Mouse (Mus musculus) right cerebral cortex, adult 18-20 months (tissue): ENCODE data around the gene Olfr247.
"Not testable (repeated sequence)": the region's sequence is repeated elsewhere in the genome, so short reads cannot be mapped to it uniquely, and the experiment has no call there.

Source experiments
- DNase-seq: peaks from one replicate; pipeline ENCODE4 v3.0.0; 2022; ENCODE audit warnings: mixed read lengths

Olfr247 gene

DNA sequence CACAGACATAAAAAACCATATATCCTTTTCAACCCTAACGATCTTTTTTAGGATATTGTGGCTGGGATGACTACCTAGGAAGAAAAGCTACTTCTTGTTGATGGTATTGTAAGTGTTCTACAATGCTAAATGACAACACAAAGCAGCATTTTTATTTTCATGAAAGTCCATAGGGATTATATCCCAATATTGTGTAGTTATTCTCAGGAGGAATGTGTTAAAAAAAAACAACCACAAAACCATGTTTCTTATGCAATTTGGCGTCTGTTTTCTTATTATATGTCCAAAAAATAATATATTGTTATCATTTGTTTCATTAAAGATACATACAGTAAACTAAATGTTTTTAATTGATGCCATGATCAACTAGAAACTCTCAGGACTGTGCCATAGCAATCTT is at the start of gene Olfr247:
TSS of gene Olfr247 (minus strand) at position 101 of the 400 bp plus-strand sequence.
- not testable (repeated sequence) for DNase-seq

- DNase-seq: no peak
Measured at GRCm38 (mm10) chr10:130012321-130012720, 36.4 kb upstream of the Olfr247 start, which contains the start of gene Olfr820. Olfr820 (plus strand) TSS chr10:130012621.

DNA sequence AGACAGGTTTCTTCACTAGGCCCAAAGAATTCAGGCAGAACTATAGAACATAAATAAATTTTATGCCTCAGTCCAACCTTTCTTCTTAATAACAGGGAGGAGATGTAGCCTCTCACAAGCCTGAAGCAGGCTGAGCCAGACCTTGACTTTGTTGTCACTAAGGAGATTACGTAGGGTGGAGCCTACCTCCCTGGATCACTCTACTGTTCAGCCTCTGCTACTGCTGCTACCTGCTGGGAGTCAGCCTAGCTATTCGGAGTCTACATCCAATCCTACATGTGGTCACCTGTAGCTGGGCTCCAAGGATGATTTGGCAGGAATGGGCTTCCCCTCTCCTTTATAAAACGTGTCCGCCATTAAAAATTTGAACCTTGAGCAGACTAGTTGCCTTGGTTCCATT is 29.4 kb upstream of the Olfr247 start:
- DNase-seq: not testable (repeated sequence)

DNA sequence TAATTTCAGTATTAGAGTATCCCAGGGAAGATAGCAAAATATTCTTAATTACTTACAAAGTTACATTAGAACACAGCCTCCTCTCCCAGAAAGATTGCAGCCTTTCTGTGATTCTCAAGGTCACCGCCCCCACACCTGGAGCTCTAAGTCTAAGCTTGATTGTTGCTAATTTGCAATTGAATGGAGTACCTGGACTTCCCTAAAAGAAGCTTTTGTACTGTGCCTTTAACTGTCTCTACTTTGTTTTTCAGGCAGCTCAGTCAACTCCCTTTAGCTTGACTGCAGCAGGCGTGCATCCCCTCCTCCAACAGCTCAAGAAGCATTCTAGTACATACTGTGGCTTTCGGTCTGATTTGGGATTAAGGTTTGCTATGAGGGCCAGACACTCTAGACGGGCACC is 28.2 kb upstream of the Olfr247 start:
- not testable (repeated sequence) for DNase-seq

DNA sequence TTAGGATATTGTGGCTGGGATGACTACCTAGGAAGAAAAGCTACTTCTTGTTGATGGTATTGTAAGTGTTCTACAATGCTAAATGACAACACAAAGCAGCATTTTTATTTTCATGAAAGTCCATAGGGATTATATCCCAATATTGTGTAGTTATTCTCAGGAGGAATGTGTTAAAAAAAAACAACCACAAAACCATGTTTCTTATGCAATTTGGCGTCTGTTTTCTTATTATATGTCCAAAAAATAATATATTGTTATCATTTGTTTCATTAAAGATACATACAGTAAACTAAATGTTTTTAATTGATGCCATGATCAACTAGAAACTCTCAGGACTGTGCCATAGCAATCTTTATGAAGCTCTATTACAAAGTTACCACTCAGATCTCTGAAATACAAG is 9.0 kb upstream of the Olfr247 start, which contains the start of gene Gm10310:
TSS of gene Gm10310 (minus strand) at position 101 of the 400 bp plus-strand sequence.
- DNase-seq: not testable (repeated sequence)

- DNase-seq: not testable (repeated sequence)
Measured at GRCm38 (mm10) chr10:129981867-129982266, 5.9 kb upstream of the Olfr247 start.

GRCm38 (mm10) chr10:129972994-129973393 is 2.9 kb downstream of the Olfr247 start:
- DNase-seq: not testable (repeated sequence)

DNA sequence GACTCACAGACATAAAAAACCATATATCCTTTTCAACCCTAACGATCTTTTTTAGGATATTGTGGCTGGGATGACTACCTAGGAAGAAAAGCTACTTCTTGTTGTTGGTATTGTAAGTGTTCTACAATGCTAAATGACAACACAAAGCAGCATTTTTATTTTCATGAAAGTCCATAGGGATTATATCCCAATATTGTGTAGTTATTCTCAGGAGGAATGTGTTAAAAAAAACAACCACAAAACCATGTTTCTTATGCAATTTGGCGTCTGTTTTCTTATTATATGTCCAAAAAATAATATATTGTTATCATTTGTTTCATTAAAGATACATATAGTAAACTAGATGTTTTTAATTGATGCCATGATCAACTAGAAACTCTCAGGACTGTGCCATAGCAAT is 8.8 kb downstream of the Olfr247 start, which contains the start of gene Olfr819:
TSS of gene Olfr819 (minus strand) at position 101 of the 400 bp plus-strand sequence.
- not testable (repeated sequence) for DNase-seq

- not testable (repeated sequence) for DNase-seq
Measured at GRCm38 (mm10) chr10:129966232-129966631, 9.7 kb downstream of the Olfr247 start.

DNA sequence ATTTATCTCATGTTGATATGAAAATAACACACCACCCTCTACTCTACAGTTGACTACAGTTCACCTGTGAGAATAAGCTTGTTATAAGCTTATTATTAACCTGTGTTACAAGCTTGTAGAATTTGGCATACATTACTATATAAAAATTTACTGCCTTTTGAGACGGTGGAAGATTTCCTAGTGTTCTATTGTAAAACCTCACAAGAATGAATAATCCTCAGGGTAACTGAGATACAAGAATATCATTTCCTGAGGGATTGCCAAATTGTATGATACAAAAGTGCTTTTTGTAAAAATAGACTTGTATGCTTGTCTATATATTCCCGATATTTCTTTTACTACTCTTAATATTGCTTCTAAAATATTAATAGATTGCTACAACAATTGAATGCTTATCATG is 26.9 kb downstream of the Olfr247 start, which contains the start of gene Olfr818:
TSS of gene Olfr818 (minus strand) at position 101 of the 400 bp plus-strand sequence.
- no peak for DNase-seq
